Mouse (Mus musculus) limb, embryonic 11.5 days (tissue): Measurements from ENCODE around the gene Eef2k. TPM values are rescaled to one million over a fixed set of nuclear protein-coding genes. Genes with fewer than 3 reads are reported as not detected.

Experiments used
- ATAC-seq: fragments of 200-750 bp; cut with Nextera tagmentation; 2 replicates; pipeline ENCODE4 v1.8.0; 2017; ENCODE audit warnings: low read depth; ENCODE audit not compliant: insufficient number of reproducible peaks, low FRiP score, low TSS enrichment
- DNase-seq: peaks from one replicate; pipeline ENCODE4 v3.0.0-alpha.2; 2015; ENCODE audit warnings: low spot score
- H3K27ac ChIP-seq: fragments of 300-500 bp; sonication (generic); replicated peaks from 2 replicates; pipeline ENCODE4 v1.5.1; 2014; ENCODE audit warnings: low read depth, mild to moderate bottlenecking, low read length
- H3K27me3 ChIP-seq: fragments of 300-500 bp; sonication (generic); 2 replicates; pipeline ENCODE4 v1.6.1; 2014; ENCODE audit warnings: mild to moderate bottlenecking, low read length, mixed read lengths; ENCODE audit not compliant: control insufficient read depth, insufficient read depth
- H3K36me3 ChIP-seq: fragments of 300-500 bp; sonication (generic); 2 replicates; pipeline ENCODE4 v1.6.1; 2014; ENCODE audit warnings: mild to moderate bottlenecking, low read length, moderate library complexity, mixed read lengths; ENCODE audit not compliant: control insufficient read depth, insufficient read depth
- H3K4me1 ChIP-seq: fragments of 300-500 bp; sonication (generic); 2 replicates; pipeline ENCODE4 v1.6.1; 2014; ENCODE audit warnings: low read length, mixed read lengths; ENCODE audit not compliant: control insufficient read depth, insufficient read depth
- H3K4me2 ChIP-seq: fragments of 300-500 bp; sonication (generic); 2 replicates; pipeline ENCODE4 v1.6.1; 2014; ENCODE audit warnings: low read depth, mild to moderate bottlenecking, moderate library complexity; ENCODE audit not compliant: severe bottlenecking
- H3K4me3 ChIP-seq: fragments of 300-500 bp; sonication (generic); 2 replicates; pipeline ENCODE4 v1.5.1; 2014; ENCODE audit warnings: low read depth, low read length
- H3K9ac ChIP-seq: fragments of 300-500 bp; sonication (generic); 2 replicates; pipeline ENCODE4 v1.6.1; 2014; ENCODE audit warnings: mild to moderate bottlenecking, low read length
- H3K9me3 ChIP-seq: fragments of 300-500 bp; sonication (generic); 2 replicates; pipeline ENCODE4 v1.6.1; 2016; ENCODE audit warnings: low read length; ENCODE audit not compliant: control insufficient read depth
- WGBS: fragments of 180-500 bp; shearing (Covaris S2); extraction: QIAGEN DNeasy Blood & Tissue Kit; methylation state at CpG from one replicate; pipeline ENCODE4 v1.1.7; 2014; 5-methylcytosine and 5-hydroxymethylcytosine counted together
- polyA plus RNA-seq: library from polyadenylated mRNA; unstranded; fragments of >200 nt; fragmentation: Nextera tagmentation; extraction: Ambion mirVana; gene quantifications from 2 replicates; pipeline ENCODE4 v1.2.1, GENCODE M21; 2014

The Eef2k gene
- 9.6 and 12.0 TPM in 2 replicates for polyA plus RNA-seq

DNA sequence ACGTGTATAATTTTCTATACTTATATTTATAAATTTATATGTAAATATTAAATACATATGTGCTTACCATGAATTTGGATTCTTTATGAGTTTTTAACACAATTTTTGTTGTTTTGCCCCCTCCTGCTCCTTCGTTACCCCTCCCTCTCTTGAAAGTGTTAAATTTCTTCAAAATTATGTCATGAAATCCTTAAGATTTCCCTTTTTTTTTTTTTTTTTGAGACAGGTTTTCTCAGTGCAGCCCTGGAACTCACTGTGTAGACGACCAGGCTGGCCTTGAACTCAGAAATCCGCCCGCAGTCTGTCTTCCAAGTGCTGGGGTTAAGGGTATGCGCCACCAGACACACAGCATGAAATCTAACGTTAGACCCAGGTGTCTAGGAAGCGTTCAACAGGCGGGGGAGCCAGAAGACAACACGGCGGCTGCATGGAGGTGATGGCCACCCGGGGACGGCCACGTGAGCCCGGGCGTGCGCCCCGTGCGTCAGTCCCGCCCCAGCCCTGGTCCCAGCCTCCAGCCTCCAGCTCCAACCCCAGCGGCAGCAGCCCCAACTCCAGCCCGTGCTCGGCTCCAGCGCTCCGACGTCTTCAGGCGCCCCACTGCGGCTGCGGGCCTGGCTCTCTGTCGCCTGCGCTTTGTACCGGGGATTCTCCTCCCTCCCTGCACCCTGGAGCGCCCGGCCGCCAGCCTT lies at the start of gene Eef2k:
TSS of gene Eef2k (plus strand) at position 487 of the 692 bp plus-strand sequence.
- peak within 1 kb of the TSS; percentile 82 for H3K27ac ChIP-seq
- WGBS, result 4% methylated on average over 25 of the region's 35 CpGs
- DNase-seq, result peak; percentile 91
- H3K4me3 ChIP-seq, result peak within 1 kb of the TSS; percentile 64
- peak within 1 kb of the TSS; percentile 79 for H3K4me2 ChIP-seq
- peaks cover 2% of the 10 kb centered on the region; the same call in 1 of the 2 replicates for H3K4me1 ChIP-seq
- H3K9ac ChIP-seq, result peak within 1 kb of the TSS; percentile 83
- peak; percentile 95 for ATAC-seq
- H3K36me3 ChIP-seq, result no peaks in the 10 kb centered on the region
- no peaks in the 10 kb centered on the region for H3K9me3 ChIP-seq
- H3K27me3 ChIP-seq, result no peaks in the 10 kb centered on the region

DNA sequence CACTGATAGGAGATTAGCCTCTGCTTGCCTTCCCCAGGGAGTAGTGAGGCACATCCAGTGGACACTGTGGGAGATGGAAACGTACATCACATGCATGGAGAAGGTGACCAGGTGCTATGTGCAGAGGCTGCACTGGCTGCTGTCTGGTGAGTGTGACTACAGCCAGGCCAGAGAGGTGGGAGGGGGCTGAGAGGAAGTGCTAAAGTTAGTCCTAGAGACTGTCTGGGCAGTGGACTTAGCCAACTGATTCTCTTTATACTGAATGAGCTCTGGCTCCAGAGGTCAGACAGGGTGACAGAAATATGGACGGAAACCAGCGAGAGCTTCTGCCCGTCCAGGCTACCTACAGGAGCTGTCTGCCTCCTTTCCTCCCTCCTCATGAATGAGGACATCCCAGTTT lies 47.1 kb upstream of the Eef2k start:
- Histone ChIP-seq H3K36me3 (no peaks in the 10 kb centered on the region), H3K4me1 (no peaks in the 10 kb centered on the region), H3K9me3 (no peaks in the 10 kb centered on the region), H3K27ac (no peak overlapping the region), H3K9ac (no peak overlapping the region), H3K4me3 (no peak overlapping the region), H3K4me2 (no peak overlapping the region), H3K27me3 (no peaks in the 10 kb centered on the region)
- 66% methylated on average over 4 of the region's 4 CpGs for WGBS
- DNase-seq (no peak), ATAC-seq (no peak)

DNA sequence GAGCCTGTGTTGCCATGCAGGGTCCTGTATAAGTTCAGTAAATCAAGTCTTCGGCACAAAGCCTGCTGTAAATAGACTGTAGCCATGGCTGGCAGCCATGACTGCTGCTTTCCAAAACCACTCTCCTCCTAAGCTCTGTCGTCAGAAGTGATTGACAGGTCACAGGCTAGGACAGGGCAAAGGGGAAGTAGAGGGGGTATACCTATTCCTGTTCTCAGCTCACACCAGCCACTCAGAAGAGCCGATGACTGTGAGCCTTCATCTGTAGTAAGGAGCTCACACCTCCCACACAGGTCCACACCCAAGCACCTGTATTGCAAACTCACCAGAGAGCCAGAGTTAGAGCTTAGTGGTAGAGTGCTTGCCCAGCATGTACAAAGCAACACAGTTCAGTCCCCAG lies 46.3 kb upstream of the Eef2k start:
- Histone ChIP-seq H3K4me2 (no peak overlapping the region), H3K4me1 (no peaks in the 10 kb centered on the region), H3K9me3 (no peaks in the 10 kb centered on the region), H3K36me3 (no peaks in the 10 kb centered on the region), H3K27ac (no peak overlapping the region), H3K27me3 (no peaks in the 10 kb centered on the region), H3K9ac (no peak overlapping the region), H3K4me3 (no peak overlapping the region)
- WGBS, result 96% methylated on average over 3 of the region's 3 CpGs
- ATAC-seq, result no peak
- no peak for DNase-seq

DNA sequence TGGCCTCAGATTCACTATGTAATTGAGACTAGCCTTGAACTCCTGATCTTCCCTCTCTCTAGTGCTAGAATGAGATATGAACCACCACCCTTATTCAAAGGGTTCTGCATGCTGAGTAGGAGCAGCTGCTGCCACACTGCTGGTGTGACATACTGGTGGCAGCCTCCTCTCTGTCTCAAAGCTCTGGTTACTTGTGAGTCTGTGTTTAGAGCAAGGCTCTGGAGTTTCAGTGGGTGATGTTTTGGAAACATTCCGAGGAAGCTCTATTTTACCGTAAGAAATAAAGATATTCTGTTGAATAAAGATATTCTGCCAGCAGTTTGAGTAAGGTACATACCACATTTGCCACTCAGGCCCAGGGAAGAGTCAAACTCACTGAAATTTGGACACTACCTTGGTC lies 39.4 kb upstream of the Eef2k start:
- no peaks in the 10 kb centered on the region for H3K27me3 ChIP-seq
- WGBS, result 97% methylated on average over 2 of the region's 2 CpGs
- H3K9ac ChIP-seq, result no peak overlapping the region
- no peaks in the 10 kb centered on the region for H3K36me3 ChIP-seq
- no peaks in the 10 kb centered on the region for H3K4me1 ChIP-seq
- no peaks in the 10 kb centered on the region for H3K9me3 ChIP-seq
- no peak overlapping the region for H3K4me2 ChIP-seq
- no peak overlapping the region for H3K4me3 ChIP-seq
- no peak overlapping the region for H3K27ac ChIP-seq
- ATAC-seq (no peak), DNase-seq (no peak)

DNA sequence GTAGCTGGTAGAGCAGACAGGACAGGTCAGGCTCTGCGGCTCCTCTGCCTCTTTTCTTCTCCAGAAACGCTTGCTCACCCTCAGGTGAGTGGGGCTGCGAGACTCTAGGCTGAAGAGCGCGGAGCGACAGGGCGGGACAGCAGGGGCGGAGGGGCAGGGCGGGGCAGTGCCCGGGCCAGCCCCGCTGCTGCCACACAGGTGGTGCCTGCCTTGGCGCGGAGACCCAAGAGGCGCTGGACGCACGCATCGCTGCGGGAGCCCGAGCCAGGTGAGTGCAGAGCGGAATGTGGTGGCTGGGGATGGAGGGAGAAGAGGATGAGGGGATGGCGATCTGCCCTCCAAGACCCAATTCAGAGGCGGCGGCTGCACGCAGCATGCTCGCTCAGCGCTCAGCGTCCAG lies 32.9 kb upstream of the Eef2k start:
- ATAC-seq (no peak), DNase-seq (no peak)
- peak overlapping the region; percentile 23; the same call in 1 of the 2 replicates for H3K4me3 ChIP-seq
- H3K36me3 ChIP-seq, result no peaks in the 10 kb centered on the region
- WGBS, result 2% methylated on average over 23 of the region's 27 CpGs
- H3K4me1 ChIP-seq, result no peaks in the 10 kb centered on the region
- 0 out of 2 replicates have a peak overlapping the region, but pooled peaks have one; percentile 34 for H3K9ac ChIP-seq
- H3K4me2 ChIP-seq, result peak overlapping the region; percentile 50
- no peak overlapping the region for H3K27ac ChIP-seq
- peaks cover 4% of the 10 kb centered on the region; the same call in 1 of the 2 replicates for H3K27me3 ChIP-seq
- H3K9me3 ChIP-seq, result no peaks in the 10 kb centered on the region

DNA sequence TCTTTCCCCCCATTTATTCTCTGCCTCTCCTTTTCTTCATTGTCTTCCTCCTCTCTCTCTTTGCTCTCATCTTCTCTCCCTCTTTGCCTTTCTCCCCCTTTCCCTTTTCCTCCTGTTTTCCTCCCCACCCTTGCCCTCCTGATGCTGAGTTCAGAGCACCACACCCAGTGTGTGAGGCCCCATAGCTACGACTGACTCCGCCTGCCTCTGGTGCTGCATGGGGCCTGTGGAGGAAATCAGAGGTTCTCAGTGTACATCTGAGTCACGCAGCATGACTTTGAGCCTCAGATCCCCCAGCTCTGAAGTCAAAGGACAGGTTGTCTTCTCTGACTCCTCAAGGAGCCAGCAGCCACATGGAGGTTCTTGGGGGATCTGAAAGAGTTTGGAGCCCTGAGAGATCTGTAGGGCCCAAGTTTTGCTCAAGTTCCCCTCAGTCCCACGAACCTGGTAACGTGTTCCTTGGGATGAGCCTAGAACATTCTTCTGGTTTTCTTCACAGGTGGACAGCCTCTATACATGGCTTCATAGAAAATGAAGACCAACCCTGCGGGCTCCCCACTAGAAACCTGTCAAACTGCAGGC lies 30.7 kb upstream of the Eef2k start, which contains the start of gene Gm5737:
TSS of gene Gm5737 (plus strand) at position 532 of the 582 bp plus-strand sequence.
- H3K4me2 ChIP-seq, result no peak within 1 kb of the TSS
- 81% methylated on average over 6 of the region's 6 CpGs for WGBS
- ATAC-seq, result no peak

DNA sequence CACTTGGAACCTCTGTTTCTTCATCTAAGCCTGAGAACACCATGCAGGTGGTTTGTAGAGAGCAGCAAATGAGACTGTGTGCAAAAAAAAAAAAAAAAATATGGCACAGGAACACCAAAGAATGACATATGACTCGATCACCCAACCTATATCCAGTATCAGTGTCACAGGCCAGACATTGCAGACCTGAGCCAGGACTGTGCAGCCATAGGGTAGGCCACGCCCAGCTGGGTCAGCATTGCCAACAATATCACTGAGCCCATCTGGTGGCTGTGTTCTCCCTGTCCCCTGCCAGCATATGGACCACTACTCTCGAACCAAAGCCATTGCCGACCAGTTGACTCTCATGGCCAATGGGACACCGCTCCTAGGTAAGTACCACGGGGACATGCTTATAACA lies 25.1 kb upstream of the Eef2k start:
- no peaks in the 10 kb centered on the region for H3K36me3 ChIP-seq
- no peak overlapping the region for H3K9ac ChIP-seq
- 93% methylated on average over 6 of the region's 6 CpGs for WGBS
- no peaks in the 10 kb centered on the region for H3K27me3 ChIP-seq
- H3K4me1 ChIP-seq, result no peaks in the 10 kb centered on the region
- H3K4me2 ChIP-seq, result no peak overlapping the region
- DNase-seq (no peak), ATAC-seq (no peak)
- no peak overlapping the region for H3K4me3 ChIP-seq
- no peaks in the 10 kb centered on the region for H3K9me3 ChIP-seq
- no peak overlapping the region for H3K27ac ChIP-seq

More for the DNA sequence above, 30.7 kb upstream of the Eef2k start, which contains the start of gene Gm5737:
- Histone ChIP-seq H3K4me3 (no peak within 1 kb of the TSS), H3K36me3 (no peaks in the 10 kb centered on the region), H3K27ac (no peak within 1 kb of the TSS), H3K27me3 (peaks cover 4% of the 10 kb centered on the region; the same call in 1 of the 2 replicates), H3K4me1 (no peaks in the 10 kb centered on the region), H3K9ac (no peak within 1 kb of the TSS), H3K9me3 (no peaks in the 10 kb centered on the region)
- no peak for DNase-seq

DNA sequence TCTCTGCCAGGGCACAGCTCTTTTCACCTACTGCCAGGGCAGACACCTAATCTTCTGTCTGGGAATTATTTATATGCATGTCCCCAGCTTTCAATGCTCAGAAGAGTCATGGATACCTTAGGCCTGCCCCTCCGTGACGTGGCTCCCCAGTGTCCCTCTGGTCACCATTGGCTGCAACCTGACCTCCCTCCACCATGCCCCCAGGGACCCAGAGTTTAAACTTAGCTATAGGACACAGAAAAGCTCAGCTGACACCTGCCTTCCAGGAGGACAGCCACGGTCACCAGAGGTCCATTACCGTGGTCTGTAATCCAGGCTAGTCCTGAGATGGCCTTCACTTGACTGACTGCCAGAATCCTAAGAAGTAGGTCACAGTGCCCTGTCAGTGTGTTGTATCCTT lies 23.2 kb upstream of the Eef2k start:
- Histone ChIP-seq H3K27me3 (no peaks in the 10 kb centered on the region), H3K4me3 (no peak overlapping the region), H3K4me2 (no peak overlapping the region), H3K27ac (no peak overlapping the region), H3K4me1 (no peaks in the 10 kb centered on the region), H3K36me3 (no peaks in the 10 kb centered on the region), H3K9ac (no peak overlapping the region), H3K9me3 (no peaks in the 10 kb centered on the region)
- DNase-seq, result no peak
- no peak for ATAC-seq
- 90% methylated on average over 4 of the region's 4 CpGs for WGBS
